Mouse (Mus musculus): Measurements from ENCODE around the gene Prkab2.

Prkab2 gene

GRCm38 (mm10) chr3:97691443-97692017 lies 33.5 kb downstream of the Prkab2 start:
- no peak for DNase-seq (ENCODE audit: low spot score in 2 of 2)

DNA sequence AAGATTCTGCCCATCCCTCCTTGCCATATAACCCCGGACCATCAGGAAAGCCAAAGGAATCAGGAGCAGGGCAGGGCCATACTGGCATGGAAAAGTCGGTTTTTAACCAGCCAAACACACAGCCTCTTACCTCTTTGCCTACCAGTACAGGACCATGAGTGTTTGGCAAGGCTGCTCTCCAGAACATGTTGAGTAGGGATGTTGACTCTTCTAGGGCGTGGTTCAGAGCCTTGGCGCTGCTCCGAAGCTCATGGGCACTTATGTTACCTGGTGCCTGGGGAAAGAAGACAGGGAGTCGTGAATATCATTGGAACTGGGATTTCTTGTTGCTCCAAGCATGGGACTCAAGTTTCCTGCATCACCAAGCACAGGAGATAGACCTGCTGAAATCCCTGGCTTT lies 35.8 kb downstream of the Prkab2 start:
- no peak for DNase-seq (ENCODE audit: low spot score in 2 of 2)

DNA sequence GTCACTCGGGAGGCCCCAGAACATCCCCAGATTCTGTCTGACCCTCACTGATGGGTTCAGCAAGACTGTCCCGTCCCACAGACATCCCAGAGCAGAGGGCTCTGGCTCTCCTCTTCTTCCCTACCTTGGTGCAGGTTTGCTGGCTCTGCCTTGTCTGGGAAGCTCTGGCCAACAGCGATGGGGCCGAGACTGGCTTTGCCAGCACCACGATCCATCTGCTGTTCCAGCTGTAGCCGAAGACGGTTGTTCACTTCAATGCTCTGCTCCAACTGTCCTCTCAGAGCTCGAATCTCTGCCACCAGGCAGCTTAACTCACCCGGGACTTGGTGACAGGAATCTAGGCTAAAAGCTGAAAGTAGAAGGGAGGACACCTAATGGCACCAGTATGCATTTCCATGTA lies 38.9 kb downstream of the Prkab2 start:
- DNase-seq (ENCODE audit: low spot score in 2 of 2): no peak

DNA sequence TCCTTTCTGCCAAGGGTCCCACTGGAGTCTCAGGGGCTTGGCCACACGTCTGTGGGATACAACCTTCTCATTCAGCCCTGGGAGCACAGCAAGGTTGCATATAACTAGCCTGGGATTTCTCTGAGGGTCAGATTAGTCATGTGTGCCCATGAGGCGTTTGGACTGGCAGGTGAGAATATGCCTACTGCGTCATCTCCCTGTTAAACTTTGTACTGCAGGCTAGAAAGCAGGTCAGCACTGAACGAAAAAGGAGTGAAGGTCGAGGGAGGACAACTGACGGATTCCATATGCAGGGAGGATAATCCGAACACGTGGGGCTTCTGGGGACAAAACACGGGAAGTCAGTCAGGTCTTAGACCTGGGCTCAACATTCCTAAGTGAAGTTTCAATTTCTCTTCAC lies 39.3 kb downstream of the Prkab2 start:
- DNase-seq (ENCODE audit: low spot score in 2 of 2): no peak

DNA sequence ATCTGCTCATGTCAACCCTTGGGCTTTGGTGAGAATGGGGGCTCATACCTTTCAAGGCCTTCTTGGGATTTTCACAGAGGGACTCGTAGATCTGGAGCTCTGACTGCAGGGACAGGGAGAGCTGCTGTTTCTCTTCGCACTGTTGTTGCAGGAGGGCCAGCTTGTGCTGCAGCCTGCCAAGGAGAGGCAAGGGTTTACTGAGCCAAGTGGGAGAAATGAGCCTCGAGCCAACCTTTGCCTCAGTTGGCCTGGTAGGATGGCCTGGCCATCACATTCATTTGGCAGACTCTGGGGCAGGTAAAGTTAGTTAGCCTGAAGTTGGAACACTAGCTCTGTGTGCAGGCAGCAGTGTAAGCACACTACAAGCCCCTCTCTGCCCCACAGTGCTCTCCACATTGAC lies 41.1 kb downstream of the Prkab2 start:
- no peak for DNase-seq (ENCODE audit: low spot score in 2 of 2)

DNA sequence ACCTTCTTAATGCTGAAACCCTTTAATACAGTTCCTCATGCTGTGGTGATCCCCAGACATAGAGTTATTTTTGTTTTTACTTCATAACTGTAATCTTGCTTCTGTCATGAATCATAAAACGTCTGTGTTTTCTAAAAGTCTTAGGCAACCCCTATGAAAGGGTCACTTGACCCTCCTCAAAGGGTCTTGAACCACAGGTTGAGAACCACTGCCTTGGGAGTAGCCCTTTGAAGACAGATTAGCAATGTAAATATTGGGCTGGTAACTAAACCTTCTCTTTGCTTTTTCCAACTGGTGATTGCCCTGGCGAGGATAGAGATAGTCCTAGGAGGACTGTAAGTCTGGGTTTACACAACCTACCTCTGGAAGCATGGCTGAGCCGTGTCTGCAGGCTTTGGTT lies 43.2 kb downstream of the Prkab2 start:
- DNase-seq (ENCODE audit: low spot score in 2 of 2): no peak

GRCm38 (mm10) chr3:97702448-97703080 lies 44.6 kb downstream of the Prkab2 start:
- DNase-seq (ENCODE audit: low spot score in 2 of 2): no peak

- no peak for DNase-seq (ENCODE audit: low spot score in 2 of 2)
Measured at GRCm38 (mm10) chr3:97705508-97705907, 47.5 kb downstream of the Prkab2 start.

DNA sequence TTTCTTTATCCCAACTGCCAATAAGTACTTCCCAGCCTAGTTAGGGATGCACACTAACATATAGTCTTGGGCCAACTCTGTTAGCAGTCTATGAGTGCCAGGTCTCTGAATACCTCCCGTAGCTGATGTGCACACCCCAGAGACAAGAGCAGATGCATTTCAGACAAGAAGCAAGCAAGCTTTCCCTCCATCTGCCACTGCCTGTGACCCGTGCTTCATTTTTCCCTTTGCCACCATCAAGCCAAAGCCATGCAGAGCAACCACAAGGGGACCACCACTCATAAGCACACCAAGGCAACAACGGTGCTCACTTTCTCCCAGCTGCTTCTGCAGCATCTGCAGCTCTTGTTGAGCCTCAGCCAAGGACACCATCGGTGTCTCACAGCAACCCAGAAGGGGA lies 48.6 kb downstream of the Prkab2 start:
- no peak for DNase-seq (ENCODE audit: low spot score in 2 of 2)

- DNase-seq (ENCODE audit: low spot score in 2 of 2): no peak
Measured at GRCm38 (mm10) chr3:97710134-97710533, 52.1 kb downstream of the Prkab2 start.

DNA sequence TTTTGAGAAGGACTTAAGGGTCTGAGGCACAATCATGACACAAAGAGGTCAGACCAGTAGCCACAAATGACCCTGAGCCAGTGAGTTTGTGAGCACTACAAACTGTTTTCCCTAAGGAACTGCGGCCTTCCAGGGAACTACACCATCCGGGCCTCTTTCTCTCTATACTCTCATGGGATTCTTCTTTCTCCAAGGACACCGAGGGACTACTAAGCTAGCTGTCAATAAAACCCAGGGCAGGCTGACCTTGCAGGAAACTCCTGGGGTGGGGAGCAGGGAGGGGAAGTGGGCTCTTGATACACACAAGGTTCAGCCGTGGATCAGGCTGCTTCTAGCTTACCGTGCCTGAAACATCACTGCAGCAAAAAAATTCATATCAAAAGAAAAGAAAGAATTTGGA lies 52.9 kb downstream of the Prkab2 start:
- DNase-seq (ENCODE audit: low spot score in 2 of 2): no peak

GRCm38 (mm10) chr3:97715922-97716321 lies 57.9 kb downstream of the Prkab2 start:
- DNase-seq (ENCODE audit: low spot score in 2 of 2): no peak

- DNase-seq (ENCODE audit: low spot score in 2 of 2): no peak
Measured at GRCm38 (mm10) chr3:97719116-97719515, 61.1 kb downstream of the Prkab2 start.

Measured in spleen, postnatal 10 days (tissue).